Mouse (Mus musculus) frontal cortex, postnatal 14 days (tissue): ENCODE data around the gene Uba52.
A peak's percentile ranks its signal among the peaks of the same experiment; 100 is the strongest.
"Not testable (repeated sequence)": the region's sequence is repeated elsewhere in the genome, so short reads cannot be mapped to it uniquely, and the experiment has no call there.

ENCODE experiments used
- DNase-seq, 2 experiments: peaks; one replicate each; pipeline ENCODE4 v3.0.0; 2022; ENCODE audit warnings: low spot score in 2 of 2

The Uba52 gene

DNA sequence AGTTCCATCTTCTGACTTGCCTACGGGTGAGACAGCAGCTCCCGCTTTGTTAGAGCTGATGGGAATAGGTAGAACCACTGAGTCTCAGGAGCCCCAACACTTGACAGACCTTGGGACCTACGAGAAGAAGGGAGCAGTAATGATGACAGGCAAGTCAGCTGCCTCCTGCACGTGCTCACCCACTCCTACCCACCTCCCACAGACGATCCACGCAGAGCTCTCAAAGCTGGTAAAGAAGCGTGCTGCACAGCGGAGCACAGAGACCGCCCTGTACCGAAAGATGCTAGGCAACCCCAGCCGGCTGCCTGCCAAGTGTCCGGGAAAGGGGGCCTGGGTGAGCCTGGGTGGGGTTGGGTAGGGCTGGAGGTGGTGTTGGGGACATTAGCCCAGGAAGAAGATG, 23.7 kb upstream of the Uba52 start:
- no peak for DNase-seq

DNA sequence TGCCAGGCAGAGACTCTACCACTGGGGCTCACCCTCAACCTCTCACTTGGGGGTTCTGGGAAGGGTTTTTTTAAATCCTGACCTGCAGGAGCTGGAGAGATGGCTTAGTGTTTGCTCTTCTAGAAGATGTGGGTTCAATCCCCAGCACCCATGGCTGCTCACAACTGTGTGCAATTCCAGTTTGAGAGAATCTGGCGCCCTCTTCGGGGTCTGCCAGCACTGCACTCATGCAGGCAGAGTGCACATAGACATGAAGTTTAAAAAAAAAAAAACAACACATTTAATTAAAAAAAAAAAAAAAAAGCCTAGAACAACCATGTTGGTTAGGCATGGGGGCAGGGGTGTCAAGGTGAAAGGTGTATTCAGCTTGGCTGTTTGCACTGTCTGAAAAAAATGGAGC, 19.7 kb upstream of the Uba52 start:
- no peak for DNase-seq

DNA sequence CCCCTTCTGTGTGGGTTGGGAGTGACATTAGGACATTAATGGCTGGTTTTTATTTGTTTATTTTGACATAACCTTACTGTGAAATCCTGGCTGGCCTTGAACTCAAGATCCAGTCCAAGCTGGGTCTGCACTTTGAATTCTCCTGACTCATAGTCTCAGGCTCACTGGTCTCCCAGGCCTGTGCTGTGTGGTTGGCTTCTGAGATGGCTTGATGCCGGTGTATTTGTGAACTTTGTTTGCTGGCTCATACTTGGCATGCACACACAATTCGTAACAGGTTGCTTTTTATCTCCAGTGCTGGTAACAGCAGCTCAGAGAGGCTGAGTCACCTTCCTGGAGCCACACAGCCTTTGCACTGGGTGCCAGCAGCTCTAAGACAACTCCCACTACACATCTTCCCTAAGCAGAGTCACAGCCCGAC, 19.1 kb upstream of the Uba52 start:
- DNase-seq = no peak

DNA sequence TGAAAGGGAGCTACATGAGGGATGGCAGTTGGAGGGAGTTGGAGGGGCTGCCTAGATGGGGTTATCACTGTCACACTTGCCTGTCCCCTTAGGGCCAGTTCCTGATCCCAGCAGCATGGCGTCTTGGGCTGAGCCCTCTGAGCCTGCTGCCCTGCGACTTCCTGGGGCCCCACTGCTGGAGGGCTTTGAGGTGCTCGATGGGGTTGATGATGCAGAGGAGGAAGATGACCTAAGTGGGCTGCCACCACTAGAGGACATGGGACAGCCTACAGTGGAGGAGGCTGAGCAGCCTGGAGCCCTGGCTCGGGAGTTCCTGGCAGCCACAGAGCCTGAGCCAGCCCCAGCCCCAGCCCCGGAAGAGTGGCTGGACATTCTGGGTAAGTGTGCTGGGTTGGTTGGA, 18.7 kb upstream of the Uba52 start:
- no peak for DNase-seq

DNA sequence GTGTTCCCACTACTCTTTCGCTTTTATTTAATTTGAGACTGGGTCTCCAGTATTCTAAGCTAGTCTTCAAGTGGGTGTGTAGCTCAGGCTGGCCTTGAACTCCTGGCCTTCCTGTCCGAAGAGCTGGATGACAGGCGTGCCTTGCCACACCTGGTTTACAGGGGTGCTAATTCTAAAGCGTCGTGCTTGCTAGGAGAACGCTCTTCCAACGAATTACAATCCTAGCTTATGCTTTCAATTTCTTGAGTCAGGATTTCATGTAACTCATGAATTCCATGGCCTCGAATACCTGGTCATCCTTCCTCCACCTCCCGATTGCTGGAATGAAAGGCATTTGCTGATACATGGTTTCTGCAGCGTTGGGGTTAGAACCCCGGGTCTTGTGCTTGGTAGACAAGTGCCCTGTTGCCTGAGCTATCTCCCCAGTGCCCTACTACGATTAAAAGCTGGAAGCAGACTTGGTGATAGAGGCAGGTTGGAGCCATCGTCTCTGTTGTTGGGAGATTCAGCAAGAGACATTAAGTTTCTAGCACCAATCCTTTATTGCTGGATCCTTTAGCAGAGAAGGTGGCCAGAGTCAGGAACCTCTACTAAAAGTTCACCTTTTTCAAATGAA, 17.7 kb upstream of the Uba52 start:
- no peak for DNase-seq

DNA sequence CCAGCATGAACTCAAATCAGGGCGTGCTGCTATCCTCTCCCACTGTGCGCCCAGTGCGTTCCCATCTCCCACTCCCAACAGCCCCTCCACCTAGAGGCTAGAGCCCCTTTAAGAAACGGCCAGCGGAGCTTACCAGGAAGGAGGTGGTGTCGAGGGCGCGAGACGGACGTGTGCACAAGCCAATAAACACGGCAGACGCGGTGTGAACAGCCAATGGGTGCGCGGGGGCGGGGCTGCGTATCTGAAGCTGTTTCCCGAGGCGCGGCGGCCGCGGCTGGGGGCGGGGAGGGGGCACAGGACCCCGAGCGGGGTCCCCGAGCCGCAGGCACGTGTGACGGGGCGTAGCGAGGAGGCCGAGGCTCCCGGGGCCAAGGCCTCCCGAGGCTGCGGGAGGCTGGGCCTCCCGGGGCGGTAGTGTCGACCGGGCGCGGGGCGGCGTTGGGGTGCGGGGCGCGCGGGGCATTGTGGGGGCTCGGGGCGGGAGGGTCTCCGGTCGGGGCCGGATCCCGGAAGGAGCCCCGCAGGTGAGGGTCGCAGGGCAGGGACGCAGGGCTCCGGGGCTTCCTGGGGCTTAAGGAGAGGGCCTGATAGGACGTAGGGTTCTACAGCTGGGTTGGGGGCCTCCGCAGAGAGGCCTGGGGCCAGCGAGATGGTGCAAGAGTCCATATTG, 17.0 kb upstream of the Uba52 start, which contains the start of the genes Fkbp8 and Kxd1:
TSS of gene Fkbp8 (plus strand) at position 213 of the 670 bp plus-strand sequence.
TSS of gene Kxd1 (minus strand) at position 445 of the 670 bp plus-strand sequence.
- DNase-seq = peak; percentile 96 to 99

DNA sequence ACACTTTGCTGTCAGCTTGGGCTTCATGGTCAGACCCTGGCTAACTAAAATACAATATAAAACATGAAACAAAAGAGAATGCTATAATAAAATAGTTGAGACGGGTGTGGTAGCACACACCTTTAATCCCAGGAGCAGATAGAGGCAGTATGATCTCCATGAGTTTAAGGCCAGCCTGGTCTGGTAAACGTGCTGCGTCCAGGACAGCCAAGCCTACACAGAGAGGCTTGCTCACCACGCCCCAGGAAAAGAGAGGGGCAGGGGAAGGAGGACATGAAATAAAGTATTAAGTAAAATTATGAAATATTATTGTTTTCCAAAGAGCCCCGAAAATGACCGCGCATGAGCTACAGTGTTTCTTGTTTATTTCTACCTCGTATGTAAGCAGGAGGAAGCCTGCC, 16.5 kb upstream of the Uba52 start:
- DNase-seq = no peak

DNA sequence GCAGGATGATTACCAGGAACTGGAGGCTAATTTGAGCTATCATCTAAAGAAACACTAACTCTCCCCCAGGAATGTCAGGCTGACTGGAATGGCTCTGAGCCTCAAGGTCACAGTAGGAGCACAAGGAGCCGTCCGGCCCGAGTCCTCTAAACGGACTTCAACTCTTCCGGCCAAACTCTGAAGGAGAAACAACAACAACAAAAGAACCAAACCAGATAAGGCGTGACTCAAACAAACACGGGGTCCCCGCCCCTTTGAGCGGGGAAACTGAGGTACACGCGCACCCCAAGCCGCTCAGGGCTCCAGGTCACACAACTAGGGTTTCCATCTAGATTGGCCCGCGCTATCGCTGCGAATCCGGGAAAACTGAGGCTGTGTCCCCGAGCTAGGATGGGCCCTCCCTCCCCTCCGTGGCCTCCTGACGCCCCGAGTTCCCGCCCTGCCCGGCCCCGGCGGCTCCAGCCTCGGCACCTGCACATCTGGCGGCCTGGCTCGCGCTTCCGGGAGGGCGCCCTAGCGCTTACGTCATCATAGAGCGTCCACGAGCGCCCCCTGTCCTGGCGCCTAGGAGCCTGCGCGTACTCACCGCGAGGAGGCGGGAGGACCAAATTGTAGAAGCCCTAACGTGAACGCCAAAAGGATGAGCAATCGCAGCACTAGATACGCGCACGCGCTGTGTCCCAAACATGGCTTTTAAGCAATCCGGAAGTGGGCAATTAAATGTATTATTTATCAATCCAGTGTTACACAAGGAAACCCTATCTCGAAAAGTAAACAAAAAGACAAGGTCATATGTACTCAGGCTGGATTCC, 12.2 kb upstream of the Uba52 start:
- DNase-seq = peak; percentile 92 to 93

DNA sequence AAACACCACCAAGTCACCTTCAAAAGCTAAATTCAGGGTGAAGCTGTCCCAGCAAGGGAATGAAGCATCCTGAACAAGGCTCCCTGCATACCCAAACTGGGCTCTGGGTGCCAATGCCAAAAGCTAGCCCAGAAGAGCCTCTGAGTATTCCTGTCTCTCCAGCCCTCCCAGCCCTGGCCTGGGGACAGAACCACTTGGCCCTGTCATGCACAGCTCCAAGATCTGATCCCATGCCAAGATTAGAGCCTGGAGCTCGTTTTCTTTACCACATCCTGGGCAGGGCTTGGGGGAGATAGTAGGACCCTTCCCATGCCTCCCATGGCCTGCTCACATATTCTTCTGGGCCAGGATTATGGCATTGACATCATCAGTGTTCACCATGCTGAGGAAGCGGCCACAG, 9.0 kb upstream of the Uba52 start:
- no peak for DNase-seq

DNA sequence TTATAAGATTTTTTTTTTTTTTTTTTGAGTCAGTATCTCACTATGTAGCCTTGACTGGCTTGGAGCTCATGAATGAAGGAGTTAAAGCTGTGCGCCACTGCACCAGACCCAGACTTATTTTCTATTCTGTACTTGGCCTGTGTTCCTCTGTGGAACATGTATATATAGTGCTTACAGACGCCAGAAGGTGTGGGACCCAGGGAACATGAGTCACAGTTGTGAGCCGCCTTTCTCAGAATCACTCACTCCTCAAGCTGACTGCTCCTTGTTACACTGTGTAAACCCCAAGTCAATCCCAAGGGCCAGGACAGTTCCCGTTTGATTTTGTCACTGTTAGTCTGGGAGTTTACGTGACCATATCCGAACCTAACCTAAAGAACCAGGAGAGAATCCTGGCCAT, 8.4 kb upstream of the Uba52 start:
- DNase-seq = no peak

DNA sequence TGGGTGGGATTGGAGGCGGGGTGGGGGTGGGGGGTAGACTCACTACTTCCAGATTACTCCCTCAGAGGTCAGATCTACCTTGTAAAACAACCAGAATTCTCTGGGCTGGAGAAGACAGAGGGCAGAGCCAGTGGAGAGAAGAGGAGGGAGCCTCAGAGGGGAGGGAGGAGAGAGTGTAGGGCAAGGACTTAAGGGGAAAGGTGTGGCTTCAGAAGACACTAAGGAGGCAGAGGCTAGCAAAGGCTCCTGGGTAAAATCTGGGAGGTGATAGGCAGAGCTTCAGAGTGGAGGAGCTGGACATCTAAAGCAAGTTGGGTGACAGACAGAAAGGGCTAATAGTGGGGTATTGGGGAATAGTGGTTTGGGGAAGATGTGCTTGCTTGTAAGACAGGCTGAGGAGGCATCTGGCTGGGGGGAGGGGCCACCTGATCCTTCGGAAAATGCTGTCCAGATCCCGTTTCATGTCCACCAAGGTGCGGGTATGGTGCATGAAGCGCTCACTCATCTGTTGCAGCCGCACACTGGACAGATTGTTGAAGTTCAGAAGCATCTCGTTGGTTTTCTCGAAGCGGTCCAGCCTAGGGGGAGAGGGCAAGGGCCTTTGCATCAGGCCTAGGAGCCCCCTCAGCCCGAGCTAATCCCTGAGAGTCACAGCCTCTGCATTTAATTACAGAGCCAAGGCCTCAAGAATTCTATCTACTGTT, 7.5 kb upstream of the Uba52 start:
- DNase-seq = no peak

DNA sequence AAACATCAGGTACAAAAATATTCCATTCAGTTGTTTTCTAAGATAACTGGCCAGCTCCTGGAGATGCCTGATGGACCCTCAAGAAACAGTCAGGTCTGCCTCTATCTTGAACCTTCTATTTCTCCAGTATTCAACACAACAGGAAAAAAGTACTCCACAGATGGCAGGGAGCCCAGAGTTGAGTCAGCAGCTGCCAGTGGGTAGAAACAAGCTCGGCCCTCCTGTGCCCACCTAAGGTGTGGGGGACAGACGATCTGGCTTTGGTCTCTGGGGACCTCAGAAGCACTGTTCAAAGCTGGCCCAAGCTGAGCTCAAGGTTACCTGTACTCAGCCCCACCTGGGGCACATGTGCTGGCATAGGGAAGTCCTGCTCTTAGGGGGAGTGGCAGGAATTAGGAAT, 2.8 kb upstream of the Uba52 start:
- no peak for DNase-seq

DNA sequence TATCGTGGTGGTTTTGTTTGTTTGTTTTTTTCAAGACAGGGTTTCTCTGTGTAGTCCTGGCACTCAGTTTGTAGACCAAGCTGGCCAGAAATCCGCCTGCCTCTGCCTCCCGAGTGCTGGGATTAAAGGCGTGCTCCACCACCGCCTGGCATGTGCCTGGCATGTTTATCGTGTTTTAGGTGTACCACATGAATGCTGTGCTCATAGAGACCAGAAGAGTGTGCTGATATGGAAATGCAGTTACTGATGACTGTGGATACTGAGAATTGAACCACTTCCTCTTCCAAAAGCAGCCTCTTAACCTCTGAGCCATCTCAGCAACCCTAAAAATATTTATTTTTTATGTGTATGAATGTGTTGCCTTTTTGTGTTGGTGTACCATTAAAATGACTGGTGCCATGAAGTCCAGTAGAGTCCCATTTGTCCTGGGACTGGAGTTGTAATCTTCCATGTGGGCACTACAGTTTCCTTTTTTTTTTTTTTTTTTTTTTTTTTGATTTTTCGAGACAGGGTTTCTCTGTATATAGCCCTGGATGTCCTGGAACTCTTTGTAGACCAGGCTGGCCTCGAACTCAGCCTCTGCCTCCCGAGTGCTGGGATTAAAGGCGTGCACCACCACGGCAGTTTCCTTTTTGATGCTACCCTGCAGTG, 1.8 kb upstream of the Uba52 start:
- no peak for DNase-seq

DNA sequence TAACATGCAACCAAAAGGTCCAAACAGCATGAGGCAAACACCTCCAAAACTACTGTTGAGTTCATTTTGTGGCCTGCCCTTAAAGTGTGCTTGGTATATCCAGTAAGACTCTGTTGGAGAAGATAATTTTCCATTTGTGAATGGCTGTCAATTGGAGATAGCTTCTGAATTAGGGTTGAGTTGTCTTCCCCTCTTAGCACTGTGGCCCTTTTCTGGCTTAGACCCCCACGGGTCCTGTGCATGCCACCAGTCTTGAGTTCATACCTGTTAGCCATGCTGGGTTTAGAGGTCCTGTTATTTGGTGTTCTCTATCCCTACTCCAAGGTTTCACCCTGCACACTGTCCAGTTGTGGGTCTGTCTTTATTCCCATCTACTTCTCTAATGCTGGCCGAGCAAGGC, 1.2 kb upstream of the Uba52 start:
- DNase-seq = no peak

DNA sequence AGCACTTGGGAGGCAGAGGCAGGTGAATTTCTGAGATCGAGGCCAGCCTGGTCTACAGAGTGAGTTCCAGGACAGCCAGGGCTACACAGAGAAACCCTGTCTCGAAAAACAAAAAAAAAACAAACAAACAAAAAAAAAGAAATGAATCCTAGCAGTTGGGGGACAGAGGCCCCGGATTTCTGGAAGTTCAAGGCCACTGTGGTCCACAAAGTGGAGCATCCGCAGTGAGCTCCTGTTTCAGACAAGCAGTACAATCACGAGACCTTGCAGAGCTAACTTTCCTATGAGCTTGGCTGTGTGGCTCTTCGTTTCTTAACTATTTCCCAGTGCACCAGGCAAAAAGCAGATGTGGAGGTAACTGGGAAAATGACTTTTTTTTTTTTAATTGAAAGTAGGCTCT, 573 bp upstream of the Uba52 start:
- not testable (repeated sequence) for DNase-seq

DNA sequence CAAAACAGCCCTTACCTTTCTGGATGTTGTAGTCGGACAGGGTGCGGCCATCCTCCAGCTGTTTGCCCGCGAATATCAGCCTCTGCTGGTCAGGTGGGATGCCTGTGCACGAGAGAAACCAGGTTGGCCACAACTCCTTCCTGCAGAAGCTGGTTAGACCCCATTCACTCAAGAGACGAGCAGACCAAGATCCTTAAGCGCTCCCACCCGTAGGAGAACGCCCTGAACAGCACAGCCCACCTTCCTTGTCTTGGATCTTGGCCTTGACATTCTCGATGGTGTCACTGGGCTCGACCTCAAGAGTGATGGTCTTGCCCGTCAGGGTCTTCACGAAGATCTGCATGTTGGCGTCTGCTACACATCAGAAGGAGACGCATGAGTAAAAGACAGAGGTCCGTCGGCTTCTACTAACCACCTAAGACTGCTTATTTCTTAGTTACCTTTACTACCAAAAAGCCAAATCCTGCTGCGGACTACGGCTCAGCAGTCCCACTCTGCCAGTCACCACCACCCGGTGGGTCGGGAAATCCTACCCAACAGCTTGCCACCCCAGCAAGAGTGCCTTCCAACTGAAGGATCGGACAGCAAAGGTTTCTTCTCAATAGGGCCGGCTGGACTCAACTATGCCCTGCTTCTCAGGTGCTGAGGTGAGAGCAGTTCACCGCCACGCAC, 1.2 kb downstream of the Uba52 start:
- no peak for DNase-seq

DNA sequence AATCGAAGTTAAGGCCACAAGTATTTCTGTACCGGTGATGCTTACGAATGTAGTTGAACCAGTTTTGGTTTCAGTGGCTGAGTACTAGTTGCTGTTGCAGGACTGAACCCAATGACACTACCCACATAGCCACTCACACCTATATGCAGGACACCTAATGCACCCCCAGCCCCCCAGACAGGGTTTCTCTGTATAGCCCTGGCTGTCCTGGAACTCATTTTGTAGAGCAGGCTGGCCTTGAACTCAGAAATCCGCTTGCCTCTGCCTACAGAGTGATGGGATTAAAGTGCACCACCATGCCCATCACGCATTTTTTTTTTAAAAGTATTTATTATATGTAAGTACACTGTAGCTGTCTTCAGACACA, 3.6 kb downstream of the Uba52 start:
- DNase-seq = no peak

DNA sequence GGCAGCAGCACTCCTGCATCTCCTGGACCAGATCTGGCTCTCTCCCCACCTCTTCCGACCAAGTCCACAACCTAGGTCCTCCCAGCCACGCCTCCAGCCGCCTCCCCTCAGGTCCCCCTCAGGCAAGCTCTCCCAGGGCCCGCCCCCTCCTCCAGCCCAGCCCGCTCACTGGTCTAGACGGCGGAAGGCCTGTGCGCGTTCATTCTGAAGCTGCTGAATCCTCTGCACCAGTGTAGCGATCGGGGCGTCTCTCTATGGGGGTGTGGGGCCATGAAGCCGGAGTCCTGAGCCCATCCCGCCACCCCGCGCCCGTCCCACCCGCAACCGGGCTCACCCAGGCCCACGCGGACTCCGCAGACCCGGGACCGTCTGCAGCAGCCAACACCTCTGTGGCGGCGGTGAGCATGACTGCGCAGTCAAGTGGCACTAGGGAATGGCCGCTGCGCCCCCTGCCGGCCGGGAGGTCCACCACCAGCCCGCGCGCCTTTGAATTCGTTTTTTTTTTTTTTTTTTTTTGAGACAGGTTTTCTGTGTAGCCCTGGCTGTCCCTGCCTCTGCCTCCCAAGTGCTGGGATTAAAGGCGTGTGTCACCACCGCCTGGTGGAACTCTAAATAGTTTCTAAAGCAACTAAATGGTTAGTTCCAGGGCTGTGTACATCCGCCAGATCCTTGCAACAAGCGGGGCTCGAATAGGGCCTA, 4.1 kb downstream of the Uba52 start, which contains the start of gene Rex1bd:
TSS of gene Rex1bd (minus strand) at position 425 of the 699 bp plus-strand sequence.
- peak; percentile 84 to 87 for DNase-seq

DNA sequence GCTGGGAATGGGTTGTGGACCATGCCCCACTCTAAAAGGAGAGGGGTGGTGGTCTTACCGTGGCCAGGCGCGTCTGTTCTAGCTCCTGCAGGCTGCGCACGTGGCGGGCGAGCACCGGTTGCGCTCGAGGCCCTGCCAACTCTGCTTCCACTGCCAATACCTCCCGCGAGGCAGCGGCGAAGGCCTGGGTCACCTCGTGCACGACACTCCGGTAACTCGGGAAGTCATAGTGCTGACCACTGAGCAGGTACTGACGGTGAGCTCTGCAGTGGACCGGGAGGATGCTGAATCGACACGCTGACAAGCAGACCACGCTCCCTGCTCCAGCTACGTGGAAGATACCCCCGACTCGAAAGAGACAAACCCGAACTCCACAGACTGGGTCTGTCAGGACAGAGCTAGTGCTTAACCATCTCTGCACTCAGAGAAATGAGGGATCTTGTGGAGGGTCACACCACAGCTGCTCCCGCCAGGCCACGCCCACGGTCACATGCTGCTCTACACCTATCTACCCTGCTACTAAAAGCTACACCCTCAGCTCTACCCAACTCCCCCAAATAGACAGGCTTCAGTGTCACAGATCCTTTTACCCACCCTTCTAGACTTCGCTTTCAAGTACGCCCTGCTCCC, 4.8 kb downstream of the Uba52 start:
- no peak for DNase-seq

DNA sequence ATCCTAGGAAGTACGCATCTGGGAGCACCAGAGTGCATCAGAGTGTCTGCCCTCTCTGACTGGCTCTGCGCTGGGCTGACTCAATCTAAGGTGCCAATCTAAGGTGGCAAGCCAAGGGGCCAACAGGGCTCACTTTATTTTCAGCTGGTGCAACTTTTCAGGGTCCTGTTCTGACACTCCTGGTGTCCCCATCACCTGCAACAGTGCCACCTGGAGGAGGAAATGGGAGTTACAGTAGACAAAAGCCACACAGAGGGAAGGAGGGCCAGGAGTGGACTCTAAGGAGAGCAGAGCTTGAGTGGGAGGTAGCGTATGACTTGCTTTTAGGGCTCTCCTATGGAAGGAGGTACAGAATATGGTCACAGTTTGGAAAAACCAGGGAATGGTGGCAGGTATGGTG, 5.8 kb downstream of the Uba52 start:
- DNase-seq = peak in 1 of 2 experiments; percentile 74
